Mouse (Mus musculus) B cell, adult 2 months (primary cell): ENCODE data around the gene Rspry1.

Experiments
- DNase-seq, 2 experiments: peaks; one replicate each; pipeline ENCODE4 v3.0.0; 2022

Gene Rspry1

GRCm38 (mm10) chr8:94695341-94695993 is 93.7 kb downstream of the Rspry1 start:
- peak; percentile 23 to 32 for DNase-seq

GRCm38 (mm10) chr8:94695994-94696384 is 94.3 kb downstream of the Rspry1 start, which contains the start of gene Pllp:
Gene Pllp (minus strand): TSS chr8:94696278.
- DNase-seq = peak; percentile 66 to 69

DNA sequence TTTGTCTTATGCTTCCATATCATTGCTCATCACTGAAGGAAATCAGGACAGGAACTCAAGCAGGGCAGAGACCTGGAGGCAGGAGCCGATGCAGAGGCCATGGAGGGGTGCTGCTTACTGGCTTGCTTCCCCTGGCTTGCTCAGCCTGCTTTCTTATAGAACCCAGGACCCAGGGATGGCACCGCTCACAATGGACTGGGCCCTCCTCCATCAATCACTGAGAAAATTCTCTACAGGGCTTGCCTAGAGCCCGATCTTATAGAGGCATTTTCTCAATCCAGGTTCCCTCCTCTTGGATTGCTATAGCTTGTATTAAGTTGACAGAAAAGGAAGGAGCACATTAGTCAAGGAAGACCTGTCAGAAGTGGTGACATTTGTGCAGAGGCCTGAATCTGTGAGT is 94.8 kb downstream of the Rspry1 start:
- no peak for DNase-seq

- no peak for DNase-seq
These were observed 96.2 kb downstream of the Rspry1 start for GRCm38 (mm10) chr8:94697956-94698355.

DNA sequence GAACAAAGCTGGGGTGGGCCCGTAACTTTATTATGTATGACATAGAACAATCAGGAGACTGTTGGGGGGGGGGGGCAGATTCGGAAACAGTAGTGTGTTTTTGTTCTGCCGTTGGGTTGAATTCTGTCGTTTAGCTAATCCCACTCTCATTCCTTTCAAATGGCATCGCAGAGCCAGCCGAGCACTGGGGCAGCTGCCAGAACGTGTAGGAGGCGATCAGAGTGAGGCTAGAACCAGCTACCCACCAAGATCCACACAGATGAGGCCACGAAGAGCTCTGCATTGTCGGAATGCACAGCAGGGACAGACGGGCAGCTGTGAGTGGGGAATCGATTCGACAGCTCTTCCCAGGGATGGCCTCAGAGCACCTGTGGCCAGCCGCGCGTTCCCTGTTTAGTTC is 97.6 kb downstream of the Rspry1 start:
- no peak for DNase-seq

DNA sequence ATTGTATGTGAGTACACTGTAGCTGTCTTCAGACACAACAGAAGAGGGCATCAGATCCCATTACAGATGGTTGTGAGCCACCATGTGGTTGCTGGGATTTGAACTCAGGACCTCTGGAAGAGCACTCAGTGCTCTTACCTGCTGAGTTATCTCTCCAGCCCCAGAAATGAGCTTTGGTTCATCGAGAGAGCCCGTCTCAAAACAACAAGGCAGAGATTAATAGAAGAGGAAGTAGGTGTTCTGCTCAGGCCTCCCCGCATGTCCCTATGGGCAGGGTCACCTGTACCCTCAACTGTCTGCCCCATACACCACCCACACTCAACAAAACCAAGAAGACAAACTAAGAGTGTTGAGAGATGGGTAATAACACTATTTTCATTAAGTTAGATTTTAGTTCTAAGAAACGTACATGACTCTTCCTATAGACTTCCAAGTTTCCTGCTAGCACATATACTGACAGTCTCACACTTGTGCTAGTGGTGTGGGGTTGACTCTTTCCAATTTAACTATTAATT is 98.7 kb downstream of the Rspry1 start:
- DNase-seq = no peak

- no peak for DNase-seq
These were observed 100.4 kb downstream of the Rspry1 start for GRCm38 (mm10) chr8:94702156-94702555.

DNA sequence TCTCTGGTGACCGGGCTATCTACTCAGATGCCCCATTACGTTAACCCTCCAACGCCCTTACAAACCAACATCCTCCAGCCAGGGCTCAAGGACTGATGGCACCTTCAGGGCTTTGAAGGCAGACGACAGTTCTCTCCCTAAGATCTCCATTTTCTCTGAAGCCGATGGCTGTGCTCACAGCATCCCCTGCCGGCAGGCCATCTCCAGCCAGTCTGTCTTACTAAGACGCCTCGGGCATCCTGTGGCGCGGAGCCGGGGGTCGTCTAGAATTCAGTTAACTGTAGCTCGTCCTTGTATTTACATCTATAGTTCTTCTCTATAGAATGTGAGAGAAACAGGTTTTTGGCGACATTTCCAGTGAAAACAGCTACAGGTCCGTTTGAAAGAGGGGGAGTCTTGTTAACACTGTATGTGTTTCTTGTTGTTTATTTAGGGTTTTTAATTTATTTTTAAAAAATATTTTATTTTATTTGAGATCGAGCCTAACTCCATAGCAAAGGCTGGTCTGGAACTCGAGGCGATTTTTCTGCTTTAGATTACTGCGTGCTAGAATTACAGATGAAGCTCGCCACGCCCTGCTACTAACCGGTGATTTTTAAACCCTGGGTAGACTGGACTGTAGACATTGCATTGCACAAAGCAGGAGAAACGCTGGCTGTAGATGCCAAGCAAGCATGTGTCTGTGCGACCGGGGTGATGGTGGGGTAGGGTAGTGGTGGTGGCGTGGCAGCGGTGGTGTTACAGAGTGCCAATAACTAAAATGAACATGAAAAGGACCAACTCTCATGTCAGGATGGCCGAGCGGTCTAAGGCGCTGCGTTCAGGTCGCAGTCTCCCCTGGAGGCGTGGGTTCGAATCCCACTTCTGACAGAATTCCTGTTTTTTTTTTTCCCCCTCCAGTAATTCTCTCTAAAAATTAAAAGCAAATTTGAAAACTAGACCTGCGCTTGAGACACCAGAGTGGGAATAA is 101.4 kb downstream of the Rspry1 start:
- DNase-seq = peak; percentile 81 to 83

GRCm38 (mm10) chr8:94703972-94704668 is 102.4 kb downstream of the Rspry1 start:
- DNase-seq = peak; percentile 98 to 99

DNA sequence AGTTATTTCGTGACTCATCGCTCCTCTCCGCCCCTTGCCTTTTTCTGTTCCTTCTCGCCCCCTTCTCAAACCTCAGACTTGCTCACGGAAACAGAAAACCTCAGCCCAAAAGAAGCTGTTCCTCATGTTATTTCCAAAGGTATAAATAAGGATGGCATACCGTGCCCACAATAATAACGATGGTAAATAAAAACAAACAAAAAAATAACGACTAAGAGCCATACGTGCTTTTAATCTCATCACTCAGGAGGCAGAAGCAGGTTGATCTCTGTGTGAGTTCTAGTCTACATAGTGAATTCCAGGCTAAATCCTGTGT is 102.9 kb downstream of the Rspry1 start:
- DNase-seq = no peak

DNA sequence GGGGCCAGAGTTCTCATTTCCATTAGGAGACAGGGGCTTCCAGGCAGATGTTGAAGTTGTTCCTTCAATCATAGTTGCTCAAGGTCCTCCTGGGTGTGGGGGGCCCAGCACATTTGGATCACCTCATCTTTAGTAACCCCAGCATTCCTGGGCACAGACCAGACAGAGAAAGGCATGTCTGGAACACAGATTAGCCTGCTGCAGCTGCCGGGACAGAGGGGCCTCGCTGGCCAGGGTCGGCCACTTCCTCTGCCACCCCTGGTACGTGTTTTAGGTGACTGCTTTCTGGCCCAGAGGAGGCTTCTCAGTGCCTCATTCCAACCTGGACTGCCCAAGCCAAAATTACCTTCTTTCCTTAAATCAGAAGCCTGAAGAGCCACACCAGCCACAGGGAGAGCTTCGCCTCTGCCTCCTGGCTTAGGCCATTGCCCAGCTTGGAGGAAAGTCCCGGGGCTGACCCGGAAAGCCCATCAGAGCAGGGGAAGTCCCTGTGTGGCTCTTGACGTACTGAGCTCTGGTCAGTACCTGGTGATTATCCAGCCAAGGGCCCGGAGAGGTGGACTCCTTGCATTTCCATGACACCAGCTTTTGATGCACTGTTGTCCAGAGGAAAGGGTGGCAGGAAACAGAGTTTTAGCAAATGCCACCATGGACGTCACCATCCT is 104.0 kb downstream of the Rspry1 start:
- DNase-seq = no peak

GRCm38 (mm10) chr8:94706732-94707395 is 105.1 kb downstream of the Rspry1 start:
- DNase-seq = no peak
